Mouse (Mus musculus) liver, adult 2 months (tissue): ENCODE measurements at regions not wholly inside any gene's neighbourhood (a gene's known extent, or its start where the extent isn't known, plus 50 kb on each side); places are given as distances from the start of the nearest gene placed in this dataset.

Experiments
- DNase-seq: peaks from one replicate; pipeline ENCODE4 v3.0.0-alpha.2; 2011; ENCODE audit warnings: low read depth, low spot score; ENCODE audit errors: extremely low read depth
- H3K27ac ChIP-seq: fragments of 200-500 bp; replicated peaks from 2 replicates; pipeline ENCODE4 v1.5.1; 2012; ENCODE audit warnings: low read depth, mild to moderate bottlenecking, control low read depth, inconsistent platforms, low read length; ENCODE audit not compliant: insufficient read depth
- H3K27me3 ChIP-seq: fragments of 200-500 bp; 2 replicates; pipeline ENCODE4 v1.6.1; 2012; ENCODE audit warnings: mild to moderate bottlenecking, moderate library complexity, low read length, inconsistent platforms; ENCODE audit not compliant: control insufficient read depth, insufficient read depth
- H3K36me3 ChIP-seq: fragments of 200-500 bp; 2 replicates; pipeline ENCODE4 v1.6.1; 2012; ENCODE audit warnings: low read length, inconsistent platforms; ENCODE audit not compliant: control insufficient read depth, insufficient read depth
- H3K4me1 ChIP-seq: fragments of 200-500 bp; 2 replicates; pipeline ENCODE4 v1.6.1; 2011; ENCODE audit warnings: low read length; ENCODE audit not compliant: control insufficient read depth, insufficient read depth
- H3K4me3 ChIP-seq: fragments of 200-500 bp; 2 replicates; pipeline ENCODE4 v1.5.1; 2011; ENCODE audit warnings: low read depth, mild to moderate bottlenecking, control low read depth, low read length, moderate library complexity; ENCODE audit not compliant: insufficient read depth
- H3K79me2 ChIP-seq: fragments of 200-500 bp; 2 replicates; pipeline ENCODE4 v1.6.1; 2012; ENCODE audit warnings: inconsistent platforms, mild to moderate bottlenecking, low read length, moderate library complexity; ENCODE audit not compliant: control insufficient read depth, insufficient read depth
- H3K9ac ChIP-seq: fragments of 200-500 bp; 2 replicates; pipeline ENCODE4 v1.6.1; 2012; ENCODE audit warnings: low read depth, mild to moderate bottlenecking, control low read depth, inconsistent platforms, low read length
- CTCF ChIP-seq: fragments of 200-500 bp; IDR thresholded peaks from 2 replicates; pipeline ENCODE4 v1.5.1; 2011; ENCODE audit warnings: low read depth, low read length, control low read depth
- POLR2A ChIP-seq: fragments of 200-500 bp; IDR thresholded peaks from 2 replicates; pipeline ENCODE4 v1.6.1; 2011; ENCODE audit warnings: low read length, control low read depth; ENCODE audit not compliant: insufficient read depth; ENCODE audit errors: extremely low read depth
- WGBS: fragments of 180-500 bp; shearing (Covaris S2); methylation state at CpG from one replicate; pipeline ENCODE4 v1.1.7; 2018; 5-methylcytosine and 5-hydroxymethylcytosine counted together

- H3K4me1 ChIP-seq: no peaks in the 10 kb centered on the region
- H3K4me3 ChIP-seq: no peak overlapping the region
- no peak for DNase-seq
- no peaks in the 10 kb centered on the region for H3K36me3 ChIP-seq
- TF ChIP-seq POLR2A: no peak
- TF ChIP-seq CTCF: no peak
- WGBS: 95% methylated on average over 8 of the region's 8 CpGs
- H3K9ac ChIP-seq: no peak overlapping the region
- H3K27ac ChIP-seq: no peak overlapping the region
- H3K27me3 ChIP-seq: no peaks in the 10 kb centered on the region
- no peaks in the 10 kb centered on the region for H3K79me2 ChIP-seq
These were observed 262.0 kb upstream of the Id2 start for GRCm38 (mm10) chr12:25358846-25359525.

GRCm38 (mm10) chr12:25356774-25357173 lies 259.8 kb upstream of the Id2 start:
- Histone ChIP-seq H3K79me2 (no peaks in the 10 kb centered on the region), H3K4me3 (no peak overlapping the region), H3K9ac (no peak overlapping the region), H3K4me1 (no peaks in the 10 kb centered on the region), H3K27me3 (no peaks in the 10 kb centered on the region), H3K27ac (no peak overlapping the region), H3K36me3 (no peaks in the 10 kb centered on the region)
- TF ChIP-seq POLR2A (no peak), CTCF (no peak)
- WGBS: 91% methylated on average over 2 of the region's 2 CpGs
- no peak for DNase-seq

DNA sequence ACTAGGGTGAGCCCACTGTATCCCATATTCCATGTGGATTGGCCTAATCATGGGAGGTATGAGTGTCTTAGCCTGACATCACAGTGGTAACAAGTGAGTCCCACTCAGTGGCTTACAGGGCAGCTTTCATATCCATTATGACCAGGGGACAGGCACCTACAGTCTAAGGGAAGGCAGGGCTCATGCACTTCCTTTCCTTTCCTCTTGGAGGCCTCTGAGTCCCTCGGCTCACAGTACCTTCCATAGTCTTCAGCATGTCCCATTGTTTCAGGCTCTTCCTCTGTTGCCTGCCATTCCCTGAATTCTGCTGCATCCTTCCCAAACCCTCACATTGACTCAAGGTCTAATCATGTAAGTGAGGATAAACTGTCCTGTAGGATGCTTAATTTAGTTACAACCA lies 258.3 kb upstream of the Id2 start:
- Histone ChIP-seq H3K36me3 (no peaks in the 10 kb centered on the region), H3K79me2 (no peaks in the 10 kb centered on the region), H3K27me3 (no peaks in the 10 kb centered on the region), H3K4me3 (no peak overlapping the region), H3K4me1 (no peaks in the 10 kb centered on the region), H3K9ac (no peak overlapping the region), H3K27ac (no peak overlapping the region)
- no peak for DNase-seq
- TF ChIP-seq POLR2A (no peak), CTCF (no peak)
- 82% methylated on average over 1 of the region's 1 CpGs for WGBS

- no peak for DNase-seq
- no peaks in the 10 kb centered on the region for H3K27me3 ChIP-seq
- H3K9ac ChIP-seq: no peak overlapping the region
- no peaks in the 10 kb centered on the region for H3K4me1 ChIP-seq
- H3K79me2 ChIP-seq: no peaks in the 10 kb centered on the region
- WGBS: 85% methylated on average over 10 of the region's 10 CpGs
- no peaks in the 10 kb centered on the region for H3K36me3 ChIP-seq
- no peak overlapping the region for H3K27ac ChIP-seq
- H3K4me3 ChIP-seq: no peak overlapping the region
- TF ChIP-seq POLR2A (no peak), CTCF (no peak)
These were observed 256.5 kb upstream of the Id2 start for GRCm38 (mm10) chr12:25353402-25353896.

DNA sequence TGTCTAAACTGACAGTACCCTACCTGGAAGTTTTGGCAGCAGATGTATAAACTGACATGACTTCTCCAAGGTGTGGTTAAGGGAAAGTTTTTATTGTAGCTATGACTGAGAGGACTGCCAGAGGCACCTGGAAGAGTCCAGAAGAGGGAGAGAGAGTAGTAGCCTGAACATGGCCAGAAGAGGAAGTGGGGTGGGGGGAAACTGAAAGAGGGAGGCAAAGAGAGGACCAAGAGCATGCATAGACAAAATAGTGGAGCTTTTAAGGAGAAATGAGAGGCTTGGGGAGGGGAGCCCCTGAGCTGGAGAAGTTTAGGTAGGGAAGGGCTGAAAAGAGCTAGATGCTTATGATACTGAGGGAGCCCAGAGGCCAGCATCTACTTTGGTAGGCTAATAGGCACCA lies 255.2 kb upstream of the Id2 start:
- no peak overlapping the region for H3K4me3 ChIP-seq
- no peaks in the 10 kb centered on the region for H3K27me3 ChIP-seq
- no peaks in the 10 kb centered on the region for H3K4me1 ChIP-seq
- H3K79me2 ChIP-seq: no peaks in the 10 kb centered on the region
- H3K9ac ChIP-seq: no peak overlapping the region
- H3K36me3 ChIP-seq: no peaks in the 10 kb centered on the region
- H3K27ac ChIP-seq: no peak overlapping the region
- no peak for DNase-seq
- TF ChIP-seq CTCF (no peak), POLR2A (no peak)

- H3K79me2 ChIP-seq: no peaks in the 10 kb centered on the region
- no peak overlapping the region for H3K27ac ChIP-seq
- WGBS: 92% methylated on average over 17 of the region's 17 CpGs
- no peak overlapping the region for H3K4me3 ChIP-seq
- H3K9ac ChIP-seq: no peak overlapping the region
- no peaks in the 10 kb centered on the region for H3K27me3 ChIP-seq
- H3K4me1 ChIP-seq: no peaks in the 10 kb centered on the region
- DNase-seq: no peak
- H3K36me3 ChIP-seq: no peaks in the 10 kb centered on the region
- no peak for TF ChIP-seq POLR2A
These were observed 247.4 kb upstream of the Id2 start for GRCm38 (mm10) chr12:25344354-25344753.
